Mouse (Mus musculus) liver, adult 2 months (tissue): ENCODE results near the gene Oard1. TPM values are rescaled to one million over a fixed set of nuclear protein-coding genes. Genes with fewer than 3 reads are reported as not detected.

ENCODE experiments used
- DNase-seq: peaks from one replicate; pipeline ENCODE4 v3.0.0-alpha.2; 2011; ENCODE audit warnings: low read depth, low spot score; ENCODE audit errors: extremely low read depth
- H3K27ac ChIP-seq: fragments of 200-500 bp; replicated peaks from 2 replicates; pipeline ENCODE4 v1.5.1; 2012; ENCODE audit warnings: low read depth, mild to moderate bottlenecking, control low read depth, inconsistent platforms, low read length; ENCODE audit not compliant: insufficient read depth
- H3K27me3 ChIP-seq: fragments of 200-500 bp; 2 replicates; pipeline ENCODE4 v1.6.1; 2012; ENCODE audit warnings: mild to moderate bottlenecking, moderate library complexity, low read length, inconsistent platforms; ENCODE audit not compliant: control insufficient read depth, insufficient read depth
- H3K36me3 ChIP-seq: fragments of 200-500 bp; 2 replicates; pipeline ENCODE4 v1.6.1; 2012; ENCODE audit warnings: low read length, inconsistent platforms; ENCODE audit not compliant: control insufficient read depth, insufficient read depth
- H3K4me1 ChIP-seq: fragments of 200-500 bp; 2 replicates; pipeline ENCODE4 v1.6.1; 2011; ENCODE audit warnings: low read length; ENCODE audit not compliant: control insufficient read depth, insufficient read depth
- H3K4me3 ChIP-seq: fragments of 200-500 bp; 2 replicates; pipeline ENCODE4 v1.5.1; 2011; ENCODE audit warnings: low read depth, mild to moderate bottlenecking, control low read depth, low read length, moderate library complexity; ENCODE audit not compliant: insufficient read depth
- H3K79me2 ChIP-seq: fragments of 200-500 bp; 2 replicates; pipeline ENCODE4 v1.6.1; 2012; ENCODE audit warnings: inconsistent platforms, mild to moderate bottlenecking, low read length, moderate library complexity; ENCODE audit not compliant: control insufficient read depth, insufficient read depth
- H3K9ac ChIP-seq: fragments of 200-500 bp; 2 replicates; pipeline ENCODE4 v1.6.1; 2012; ENCODE audit warnings: low read depth, mild to moderate bottlenecking, control low read depth, inconsistent platforms, low read length
- CTCF ChIP-seq: fragments of 200-500 bp; IDR thresholded peaks from 2 replicates; pipeline ENCODE4 v1.5.1; 2011; ENCODE audit warnings: low read depth, low read length, control low read depth
- POLR2A ChIP-seq: fragments of 200-500 bp; IDR thresholded peaks from 2 replicates; pipeline ENCODE4 v1.6.1; 2011; ENCODE audit warnings: low read length, control low read depth; ENCODE audit not compliant: insufficient read depth; ENCODE audit errors: extremely low read depth
- WGBS: fragments of 180-500 bp; shearing (Covaris S2); methylation state at CpG from one replicate; pipeline ENCODE4 v1.1.7; 2018; 5-methylcytosine and 5-hydroxymethylcytosine counted together
- polyA plus RNA-seq: library from polyadenylated mRNA; depleted of rRNA; stranded (reverse); fragments of >200 nt; gene quantifications from 2 replicates; pipeline ENCODE4 v1.2.3, GENCODE M21; 2012
- total RNA-seq: library from RNA; depleted of rRNA; stranded (reverse); fragments of >200 nt; gene quantifications from 2 replicates; pipeline ENCODE4 v1.2.3, GENCODE M21; 2014

The Oard1 gene
- total and polyA plus RNA-seq, 2 experiments, result 8.7 to 25.0 TPM

GRCm38 (mm10) chr17:48417521-48417920, 7.7 kb downstream of the Oard1 start:
- 80% methylated on average over 6 of the region's 6 CpGs for WGBS
- DNase-seq, result no peak
- no peaks in the 10 kb centered on the region for H3K79me2 ChIP-seq
- H3K36me3 ChIP-seq, result peaks cover 24% of the 10 kb centered on the region
- H3K27me3 ChIP-seq, result no peaks in the 10 kb centered on the region
- no peak overlapping the region for H3K4me3 ChIP-seq
- H3K4me1 ChIP-seq, result peaks cover 6% of the 10 kb centered on the region
- TF ChIP-seq CTCF (no peak), POLR2A (no peak)
- no peak overlapping the region for H3K9ac ChIP-seq
- H3K27ac ChIP-seq, result 0 out of 2 replicates have a peak overlapping the region, but pooled peaks have one; percentile 2

- TF ChIP-seq POLR2A, result no peak
- TF ChIP-seq CTCF, result no peak
- H3K79me2 ChIP-seq, result no peaks in the 10 kb centered on the region
- H3K36me3 ChIP-seq, result peaks cover 22% of the 10 kb centered on the region
- DNase-seq, result peak; percentile 38
- peak overlapping the region; percentile 23; the same call in 1 of the 2 replicates for H3K27ac ChIP-seq
- no peaks in the 10 kb centered on the region for H3K27me3 ChIP-seq
- peak overlapping the region; percentile 13; the same call in 1 of the 2 replicates for H3K4me3 ChIP-seq
- WGBS, result 31% methylated on average over 7 of the region's 7 CpGs
- peaks cover 6% of the 10 kb centered on the region for H3K4me1 ChIP-seq
- no peak overlapping the region for H3K9ac ChIP-seq
Measured at GRCm38 (mm10) chr17:48418174-48418573, 8.4 kb downstream of the Oard1 start.

GRCm38 (mm10) chr17:48418781-48419180, 9.0 kb downstream of the Oard1 start:
- TF ChIP-seq CTCF, result no peak
- TF ChIP-seq POLR2A, result no peak
- H3K79me2 ChIP-seq, result no peaks in the 10 kb centered on the region
- WGBS, result 86% methylated on average over 1 of the region's 1 CpGs
- peaks cover 22% of the 10 kb centered on the region for H3K36me3 ChIP-seq
- H3K4me3 ChIP-seq, result 0 out of 2 replicates have a peak overlapping the region, but pooled peaks have one; percentile 13
- H3K27ac ChIP-seq, result no peak overlapping the region; the same call in 1 of the 2 replicates
- no peaks in the 10 kb centered on the region for H3K27me3 ChIP-seq
- H3K4me1 ChIP-seq, result peaks cover 6% of the 10 kb centered on the region
- no peak overlapping the region for H3K9ac ChIP-seq
- no peak for DNase-seq

- Histone ChIP-seq H3K4me1 (peaks cover 6% of the 10 kb centered on the region), H3K36me3 (peaks cover 22% of the 10 kb centered on the region), H3K9ac (no peak overlapping the region), H3K4me3 (no peak overlapping the region), H3K79me2 (no peaks in the 10 kb centered on the region), H3K27me3 (no peaks in the 10 kb centered on the region), H3K27ac (no peak overlapping the region)
- TF ChIP-seq POLR2A, result no peak
- TF ChIP-seq CTCF, result no peak
- DNase-seq, result no peak
- 75% methylated on average over 2 of the region's 2 CpGs for WGBS
Measured at GRCm38 (mm10) chr17:48419571-48419970, 9.8 kb downstream of the Oard1 start.

GRCm38 (mm10) chr17:48424237-48424636, 14.4 kb downstream of the Oard1 start:
- no peak for TF ChIP-seq CTCF
- no peak for TF ChIP-seq POLR2A
- Histone ChIP-seq H3K4me1 (no peaks in the 10 kb centered on the region), H3K36me3 (no peaks in the 10 kb centered on the region), H3K79me2 (no peaks in the 10 kb centered on the region), H3K4me3 (no peak overlapping the region), H3K27me3 (no peaks in the 10 kb centered on the region), H3K9ac (no peak overlapping the region), H3K27ac (no peak overlapping the region)
- no peak for DNase-seq
- WGBS, result 95% methylated on average over 9 of the region's 9 CpGs

GRCm38 (mm10) chr17:48425823-48426612, 16.2 kb downstream of the Oard1 start:
- WGBS, result 51% methylated on average over 9 of the region's 9 CpGs

More at GRCm38 (mm10) chr17:48425823-48426612, 16.2 kb downstream of the Oard1 start:
- no peaks in the 10 kb centered on the region for H3K27me3 ChIP-seq
- TF ChIP-seq CTCF (no peak), POLR2A (no peak)
- no peak for DNase-seq
- H3K9ac ChIP-seq, result no peak overlapping the region
- no peak overlapping the region for H3K27ac ChIP-seq
- no peaks in the 10 kb centered on the region for H3K79me2 ChIP-seq
- H3K36me3 ChIP-seq, result no peaks in the 10 kb centered on the region
- H3K4me1 ChIP-seq, result no peaks in the 10 kb centered on the region
- no peak overlapping the region for H3K4me3 ChIP-seq
